Mouse (Mus musculus) lung, postnatal 0 days (tissue): ENCODE results near the gene Zfp369.

Source experiments
- CTCF ChIP-seq: IDR thresholded peaks from 2 replicates; pipeline ENCODE4 v1.5.1; 2016; ENCODE audit warnings: antibody characterized with exemption, mild to moderate bottlenecking
- EP300 ChIP-seq: IDR thresholded peaks from 2 replicates; pipeline ENCODE4 v1.6.1; 2016; ENCODE audit warnings: antibody characterized with exemption, mild to moderate bottlenecking, control low read depth

DNA sequence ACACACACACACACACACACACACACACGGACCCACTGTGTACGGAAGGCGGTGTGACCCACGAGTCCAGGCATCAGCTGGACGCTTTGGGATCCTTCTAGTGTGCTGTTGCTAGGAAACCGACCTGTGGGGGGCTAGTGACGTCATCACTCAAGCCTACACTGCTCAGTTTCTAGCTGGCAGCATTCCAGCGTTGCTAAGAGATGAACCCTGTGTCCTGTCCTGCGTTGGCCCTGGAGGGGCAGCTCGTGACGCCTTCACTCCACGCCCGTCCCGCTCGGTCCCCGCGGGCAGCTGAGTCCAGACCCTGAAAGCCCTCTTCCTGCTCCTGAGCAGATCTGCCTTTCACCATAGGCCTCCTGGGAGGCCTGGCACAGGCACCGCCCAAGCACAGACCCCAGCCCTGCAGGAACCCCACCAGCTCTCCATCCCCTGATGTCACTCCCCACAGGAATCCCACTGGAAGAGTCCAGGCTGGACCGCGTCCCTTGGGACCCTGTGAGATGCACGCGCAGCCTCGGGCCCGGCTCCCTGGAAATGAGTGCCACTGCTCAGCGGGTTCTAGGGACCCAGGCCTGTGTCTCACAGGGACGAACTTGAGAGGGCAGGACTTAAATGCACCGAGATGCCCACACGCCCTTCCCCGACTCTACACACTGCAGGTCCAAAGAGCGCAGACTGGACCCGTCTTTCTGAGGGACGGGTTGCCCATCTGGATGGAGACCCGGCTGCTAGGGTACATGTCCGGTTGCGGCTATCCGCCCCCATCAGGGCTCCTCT lies 20.2 kb upstream of the Zfp369 start:
- TF ChIP-seq CTCF (no peak), EP300 (no peak)
